Mouse (Mus musculus): ENCODE measurements at regions not wholly inside any gene's neighbourhood (a gene's known extent, or its start where the extent isn't known, plus 50 kb on each side); places are given as distances from the start of the nearest gene placed in this dataset.

DNA sequence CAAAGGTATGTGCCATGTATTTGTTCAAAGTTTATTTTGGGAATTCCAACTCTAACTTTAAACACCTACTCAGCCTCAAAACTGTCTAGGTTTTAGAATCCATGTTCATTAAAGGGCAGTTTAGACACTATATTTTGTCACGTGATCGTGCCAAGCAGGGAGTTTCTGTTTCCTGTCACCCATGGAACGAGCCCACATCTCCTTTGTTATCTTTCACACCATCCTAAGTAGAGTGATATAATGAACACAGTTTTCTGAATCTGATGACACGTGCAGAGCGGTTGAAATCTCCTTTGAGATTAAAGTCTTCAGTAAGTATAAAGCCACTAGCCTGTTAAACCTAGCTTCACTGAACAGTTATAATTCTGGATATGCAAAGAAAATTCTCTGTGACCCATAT, 1066.1 kb downstream of the Gsdmc2 start:
- Histone ChIP-seq H3K36me3 (ENCODE audit: control insufficient read depth in 1 of 2, insufficient read depth in 2 of 2, low read length in 2 of 2) (no peaks in the 10 kb centered on the region), H3K4me1 (ENCODE audit: control insufficient read depth in 1 of 2, insufficient read depth in 2 of 2, low read length in 2 of 2) (no peaks in the 10 kb centered on the region), H3K79me2 (ENCODE audit: control insufficient read depth, insufficient read depth, low read length, poor library complexity) (no peaks in the 10 kb centered on the region), H3K27ac (ENCODE audit: control insufficient read depth, low read depth, low read length) (no peak overlapping the region), H3K9ac (ENCODE audit: control insufficient read depth, low read depth, low read length, poor library complexity, severe bottlenecking) (no peak overlapping the region), H3K4me3 (ENCODE audit: control insufficient read depth in 1 of 2, insufficient read depth in 1 of 2, low read depth in 2 of 2, low read length in 2 of 2) (no peak overlapping the region), H3K9me3 (replicated peaks; ENCODE audit: insufficient read depth, low read length) (no peaks in the 10 kb centered on the region), H3K27me3 (ENCODE audit: control insufficient read depth in 1 of 2, insufficient read depth in 2 of 2, low read length in 2 of 2) (no peaks in the 10 kb centered on the region; a peak in 1 of 4 replicates)
- TF ChIP-seq GABPA (IDR thresholded peaks at IDR 0.05; ENCODE audit: low read depth, low read length), result no peak
- no peak for DNase-seq (ENCODE audit: low read depth, low spot score)

DNA sequence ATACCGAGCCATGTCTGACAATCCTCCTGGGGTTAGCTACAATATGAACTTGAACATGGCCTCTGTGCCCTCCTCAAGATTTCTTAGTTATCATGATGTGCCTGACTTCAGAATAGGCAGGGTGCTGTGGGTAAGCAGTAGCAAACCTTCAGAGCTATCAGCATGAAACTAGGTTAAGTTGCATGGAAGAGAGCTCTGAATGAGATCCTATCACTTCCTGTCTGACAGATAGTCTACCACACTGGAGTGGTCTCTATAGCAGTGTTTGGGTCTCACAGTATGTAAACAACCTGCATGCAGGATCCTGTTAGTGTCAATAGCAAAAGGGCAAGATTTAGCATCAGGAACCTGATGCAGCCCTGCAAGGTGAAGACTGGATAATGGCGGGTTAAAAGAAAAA, 1092.3 kb downstream of the Gsdmc2 start:
- TF ChIP-seq POLR2AphosphoS2 (IDR thresholded peaks at IDR 0.05; ENCODE audit: low read length), result no peak
- no peak for TF ChIP-seq RAD21 (IDR thresholded peaks at IDR 0.05; ENCODE audit: low read depth, low read length)
- TF ChIP-seq MAZ (IDR thresholded peaks at IDR 0.05; ENCODE audit: low read depth, low read length), result no peak
- TF ChIP-seq MAFK (IDR thresholded peaks at IDR 0.05; ENCODE audit: borderline replicate concordance, low read depth, low read length), result no peak
- no peak for TF ChIP-seq BHLHE40 (IDR thresholded peaks at IDR 0.05; ENCODE audit: borderline replicate concordance, low read depth, low read length)
- TF ChIP-seq CHD2 (IDR thresholded peaks at IDR 0.05; ENCODE audit: low read length), result no peak
- no peak for TF ChIP-seq POLR2A (IDR thresholded peaks at IDR 0.05; ENCODE audit: control insufficient read depth in 1 of 2, insufficient read depth in 1 of 2, low read depth in 1 of 2, low read length in 2 of 2, poor library complexity in 1 of 2)
- no peak for TF ChIP-seq CHD1 (IDR thresholded peaks at IDR 0.05; ENCODE audit: low read depth, low read length)
- TF ChIP-seq MEF2A (IDR thresholded peaks at IDR 0.05; ENCODE audit: extremely low read depth, insufficient replicate concordance, low read depth, low read length, poor library complexity, severe bottlenecking), result no peak
- TF ChIP-seq USF1 (IDR thresholded peaks at IDR 0.05; ENCODE audit: low read depth, low read length), result no peak
- no peak for TF ChIP-seq UBTF (IDR thresholded peaks at IDR 0.05; ENCODE audit: borderline replicate concordance, insufficient read depth, low read depth, low read length)
- TF ChIP-seq TAL1 (IDR thresholded peaks at IDR 0.05; ENCODE audit: low read length), result no peak
- H3K27ac ChIP-seq (ENCODE audit: control insufficient read depth, low read depth, low read length), result no peak overlapping the region
- no peaks in the 10 kb centered on the region for H3K79me2 ChIP-seq (ENCODE audit: control insufficient read depth, insufficient read depth, low read length, poor library complexity)
- H3K9ac ChIP-seq (ENCODE audit: control insufficient read depth, low read depth, low read length, poor library complexity, severe bottlenecking), result no peak overlapping the region
- H3K9me3 ChIP-seq (replicated peaks; ENCODE audit: insufficient read depth, low read length), result no peaks in the 10 kb centered on the region
- H3K4me1 ChIP-seq (ENCODE audit: control insufficient read depth in 1 of 2, insufficient read depth in 2 of 2, low read length in 2 of 2), result no peaks in the 10 kb centered on the region
- H3K36me3 ChIP-seq (ENCODE audit: control insufficient read depth in 1 of 2, insufficient read depth in 2 of 2, low read length in 2 of 2), result no peaks in the 10 kb centered on the region
- DNase-seq (ENCODE audit: low read depth, low spot score), result no peak
- H3K4me3 ChIP-seq (ENCODE audit: control insufficient read depth in 1 of 2, insufficient read depth in 1 of 2, low read depth in 2 of 2, low read length in 2 of 2), result no peak overlapping the region
- no peaks in the 10 kb centered on the region for H3K27me3 ChIP-seq (ENCODE audit: control insufficient read depth in 1 of 2, insufficient read depth in 2 of 2, low read length in 2 of 2)

DNA sequence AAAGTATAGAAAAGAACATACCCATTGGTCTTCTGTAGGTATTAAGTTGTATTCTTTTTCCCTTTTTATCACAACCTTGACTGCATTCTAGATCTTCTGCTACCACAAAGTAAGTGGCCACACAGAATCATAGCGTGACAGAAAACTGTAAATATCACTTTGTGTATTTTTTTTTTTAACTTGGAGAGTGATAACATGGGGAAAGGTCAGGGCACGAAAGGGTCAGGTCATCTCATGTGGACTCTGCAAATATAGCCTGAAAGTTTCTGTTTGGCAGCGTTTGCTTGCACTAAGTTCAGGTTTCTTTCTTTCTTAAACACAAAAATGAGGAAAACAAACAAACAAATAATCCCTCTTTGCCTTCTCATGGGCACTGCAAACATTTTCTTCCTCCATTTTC, 1101.1 kb downstream of the Gsdmc2 start:
- no peaks in the 10 kb centered on the region for H3K4me1 ChIP-seq (ENCODE audit: control insufficient read depth in 1 of 2, insufficient read depth in 2 of 2, low read length in 2 of 2)
- TF ChIP-seq MEF2A (IDR thresholded peaks at IDR 0.05; ENCODE audit: extremely low read depth, insufficient replicate concordance, low read depth, low read length, poor library complexity, severe bottlenecking), result no peak
- no peak for TF ChIP-seq MYC (IDR thresholded peaks at IDR 0.05; ENCODE audit: low read depth, low read length)
- TF ChIP-seq KAT2A (conservative IDR thresholded peaks at IDR 0.05; ENCODE audit: low read depth, low read length), result no peak
- no peak for TF ChIP-seq RAD21 (IDR thresholded peaks at IDR 0.05; ENCODE audit: low read depth, low read length)
- TF ChIP-seq CHD2 (IDR thresholded peaks at IDR 0.05; ENCODE audit: low read length), result no peak
- no peak for TF ChIP-seq MAFK (IDR thresholded peaks at IDR 0.05; ENCODE audit: borderline replicate concordance, low read depth, low read length)
- no peak for TF ChIP-seq ETS1 (IDR thresholded peaks at IDR 0.05; ENCODE audit: low read depth, low read length)
- TF ChIP-seq NRF1 (IDR thresholded peaks at IDR 0.05; ENCODE audit: insufficient read depth, low read depth, low read length, poor library complexity, severe bottlenecking), result no peak
- no peak for TF ChIP-seq SIN3A (IDR thresholded peaks at IDR 0.05; ENCODE audit: low read length)
- no peak for TF ChIP-seq ZMIZ1 (IDR thresholded peaks at IDR 0.05; ENCODE audit: low read depth, low read length)
- TF ChIP-seq CHD1 (IDR thresholded peaks at IDR 0.05; ENCODE audit: low read depth, low read length), result no peak
- no peak for TF ChIP-seq POLR2A (IDR thresholded peaks at IDR 0.05; ENCODE audit: control insufficient read depth in 1 of 2, insufficient read depth in 1 of 2, low read depth in 1 of 2, low read length in 2 of 2, poor library complexity in 1 of 2)
- no peak for TF ChIP-seq UBTF (IDR thresholded peaks at IDR 0.05; ENCODE audit: borderline replicate concordance, insufficient read depth, low read depth, low read length)
- no peak for TF ChIP-seq BHLHE40 (IDR thresholded peaks at IDR 0.05; ENCODE audit: borderline replicate concordance, low read depth, low read length)
- TF ChIP-seq TCF12 (IDR thresholded peaks at IDR 0.05; ENCODE audit: low read depth, low read length), result no peak
- no peak for TF ChIP-seq MXI1 (IDR thresholded peaks at IDR 0.05; ENCODE audit: low read depth, low read length)
- no peak for TF ChIP-seq ZC3H11A (IDR thresholded peaks at IDR 0.05; ENCODE audit: low read depth, low read length)
- no peak for TF ChIP-seq GABPA (IDR thresholded peaks at IDR 0.05; ENCODE audit: low read depth, low read length)
- TF ChIP-seq MYB (IDR thresholded peaks at IDR 0.05; ENCODE audit: low read depth, low read length), result no peak
- no peak for TF ChIP-seq JUND (IDR thresholded peaks at IDR 0.05; ENCODE audit: low read depth, low read length)
- no peaks in the 10 kb centered on the region for H3K27me3 ChIP-seq (ENCODE audit: control insufficient read depth in 1 of 2, insufficient read depth in 2 of 2, low read length in 2 of 2)
- no peaks in the 10 kb centered on the region for H3K9me3 ChIP-seq (replicated peaks; ENCODE audit: insufficient read depth, low read length)
- no peak overlapping the region for H3K4me3 ChIP-seq (ENCODE audit: control insufficient read depth in 1 of 2, insufficient read depth in 1 of 2, low read depth in 2 of 2, low read length in 2 of 2)
- no peak for DNase-seq (ENCODE audit: low read depth, low spot score)
- H3K27ac ChIP-seq (ENCODE audit: control insufficient read depth, low read depth, low read length), result no peak overlapping the region
- no peak overlapping the region for H3K9ac ChIP-seq (ENCODE audit: control insufficient read depth, low read depth, low read length, poor library complexity, severe bottlenecking)
- no peaks in the 10 kb centered on the region for H3K79me2 ChIP-seq (ENCODE audit: control insufficient read depth, insufficient read depth, low read length, poor library complexity)
- H3K36me3 ChIP-seq (ENCODE audit: control insufficient read depth in 1 of 2, insufficient read depth in 2 of 2, low read length in 2 of 2), result no peaks in the 10 kb centered on the region
